Mouse (Mus musculus) spleen, adult 12 weeks (tissue): ENCODE results near the gene Rcan2.

Source experiments
- DNase-seq: peaks from one replicate; pipeline ENCODE4 v3.0.0; 2022; ENCODE audit warnings: low spot score

Rcan2 gene

GRCm38 (mm10) chr17:43917143-43917542 lies 116.0 kb downstream of the Rcan2 start:
- DNase-seq = no peak

DNA sequence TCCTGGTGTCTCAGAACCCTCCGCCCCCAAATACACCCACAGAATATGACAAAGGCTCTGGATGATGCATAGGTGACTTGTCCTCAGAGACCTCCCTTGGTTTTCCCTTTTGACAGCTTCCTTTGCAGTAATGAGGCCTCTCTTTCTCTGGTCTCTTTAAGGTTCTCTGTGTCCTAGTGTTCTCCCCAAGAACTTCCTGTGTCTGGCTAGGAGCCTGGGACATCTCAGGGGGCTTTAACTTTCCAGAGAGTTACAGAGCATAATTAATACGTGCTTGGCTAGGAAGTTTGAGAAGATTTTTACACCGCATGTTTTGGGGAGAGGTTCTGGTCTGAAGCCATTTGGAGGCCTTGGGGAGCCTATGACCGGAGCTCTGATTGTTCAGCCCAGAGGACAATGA lies 128.7 kb downstream of the Rcan2 start:
- DNase-seq = no peak

GRCm38 (mm10) chr17:43931731-43932130 lies 130.6 kb downstream of the Rcan2 start:
- DNase-seq = no peak

DNA sequence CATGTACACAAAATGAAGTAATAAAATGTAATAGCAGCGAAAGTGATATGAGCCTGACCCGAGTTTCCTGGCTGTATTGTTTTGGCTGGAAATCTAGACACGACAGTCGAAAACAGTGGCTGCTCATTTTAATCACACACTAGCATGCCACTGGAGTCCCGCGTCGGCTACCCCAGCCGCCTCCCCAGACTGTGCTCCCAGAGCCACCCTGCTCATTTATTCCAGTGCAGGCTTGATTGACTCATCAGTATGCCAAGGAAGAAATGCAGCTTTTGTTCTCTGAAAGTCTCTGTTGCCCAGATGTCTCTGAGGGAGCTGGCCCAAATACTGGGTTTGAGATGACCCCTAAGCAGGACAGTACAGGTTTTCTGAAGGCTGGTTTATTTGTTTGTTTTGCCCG lies 132.9 kb downstream of the Rcan2 start:
- no peak for DNase-seq

- no peak for DNase-seq
Observed at GRCm38 (mm10) chr17:43952219-43952618, 151.1 kb downstream of the Rcan2 start.

GRCm38 (mm10) chr17:43952661-43953534 lies 151.7 kb downstream of the Rcan2 start:
- DNase-seq = no peak

GRCm38 (mm10) chr17:43953535-43953918 lies 152.4 kb downstream of the Rcan2 start:
- DNase-seq = no peak

GRCm38 (mm10) chr17:43959797-43960196 lies 158.6 kb downstream of the Rcan2 start:
- DNase-seq = no peak

GRCm38 (mm10) chr17:43969943-43970342 lies 168.8 kb downstream of the Rcan2 start:
- no peak for DNase-seq

GRCm38 (mm10) chr17:43977572-43977971 lies 176.4 kb downstream of the Rcan2 start:
- no peak for DNase-seq

GRCm38 (mm10) chr17:43979925-43980324 lies 178.8 kb downstream of the Rcan2 start:
- no peak for DNase-seq

- DNase-seq = no peak
Observed at GRCm38 (mm10) chr17:43982505-43982904, 181.4 kb downstream of the Rcan2 start.

- DNase-seq = no peak
Observed at GRCm38 (mm10) chr17:43989334-43989945, 188.3 kb downstream of the Rcan2 start.

DNA sequence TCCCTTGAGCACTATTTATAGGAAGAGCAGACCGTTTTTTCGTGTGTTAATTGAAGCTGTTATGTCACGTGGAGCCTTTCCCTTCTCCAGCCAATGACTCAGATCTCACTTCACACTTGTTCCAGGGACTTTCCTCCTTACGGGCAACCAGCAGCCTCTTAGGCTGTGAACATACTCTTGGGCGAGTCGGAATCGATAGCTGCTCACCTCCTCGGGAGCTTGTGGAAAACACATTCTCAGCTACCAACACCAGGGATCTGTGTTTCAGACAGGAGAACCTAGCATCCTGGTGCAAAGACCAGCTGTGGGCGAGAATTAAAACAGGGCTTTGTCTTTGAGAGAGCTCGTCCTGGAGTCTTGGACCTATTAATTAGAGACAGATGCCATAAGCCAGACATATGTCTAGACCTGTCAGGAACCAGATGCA lies 189.8 kb downstream of the Rcan2 start:
- DNase-seq = no peak

GRCm38 (mm10) chr17:43994080-43994479 lies 192.9 kb downstream of the Rcan2 start:
- no peak for DNase-seq

DNA sequence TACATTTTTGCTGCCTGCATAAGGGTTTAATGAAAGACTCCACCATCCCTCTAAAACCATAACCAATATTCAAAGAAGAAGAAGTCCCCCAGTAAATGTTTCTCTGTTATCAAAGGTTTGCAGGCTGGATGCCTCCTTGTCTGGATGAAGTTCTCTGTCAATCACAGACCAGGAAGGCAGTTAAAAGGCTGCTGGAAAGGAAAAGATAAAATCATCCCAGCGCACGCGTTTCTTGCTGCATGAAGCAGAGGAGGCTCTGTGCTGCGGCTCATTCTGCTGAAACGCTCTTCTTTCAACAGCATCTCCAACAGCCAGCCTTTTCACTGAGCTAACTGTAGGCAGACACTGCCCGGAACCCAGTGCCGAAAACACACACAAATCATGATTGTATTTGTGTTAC lies 196.4 kb downstream of the Rcan2 start:
- DNase-seq = no peak

DNA sequence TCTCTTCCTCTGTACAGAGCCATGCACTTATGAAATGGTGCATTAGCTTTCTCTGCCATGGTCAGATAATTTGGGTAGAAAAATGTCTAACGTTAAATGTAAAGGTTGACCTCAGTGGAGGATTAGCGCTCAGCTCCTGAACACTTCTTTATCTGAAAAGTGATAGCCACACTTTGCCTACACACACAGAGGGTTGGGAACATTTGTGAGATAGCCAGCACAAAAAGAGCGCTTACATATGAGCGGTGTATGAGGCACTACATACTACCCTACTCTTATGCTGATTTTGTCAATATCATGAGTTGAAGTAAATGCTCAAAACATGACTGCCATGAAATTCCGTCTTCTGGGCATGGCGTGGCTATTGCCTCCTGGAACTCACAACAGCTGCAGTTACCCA lies 196.9 kb downstream of the Rcan2 start:
- no peak for DNase-seq

GRCm38 (mm10) chr17:44004401-44004800 lies 203.2 kb downstream of the Rcan2 start:
- DNase-seq = no peak

- DNase-seq = no peak
Observed at GRCm38 (mm10) chr17:44007411-44007810, 206.3 kb downstream of the Rcan2 start.

DNA sequence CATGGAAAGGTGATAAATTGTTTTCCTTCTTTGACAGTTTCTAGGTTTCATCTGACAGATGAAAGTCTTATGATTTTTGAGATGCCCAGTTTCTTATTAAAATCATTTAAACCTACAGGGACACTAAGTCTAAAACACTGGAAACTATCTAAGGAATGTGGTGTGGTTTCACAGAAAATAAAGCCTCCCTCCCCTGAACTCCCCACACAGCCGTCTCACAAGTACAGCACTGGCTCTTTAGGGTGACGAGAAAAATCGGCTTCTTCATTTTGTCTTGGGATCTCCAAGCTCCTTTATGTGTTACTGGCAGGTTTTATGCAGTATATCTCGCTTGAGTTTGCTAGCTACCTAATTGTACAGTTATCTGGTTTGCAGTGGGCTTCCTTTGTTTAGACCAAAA lies 210.8 kb downstream of the Rcan2 start:
- DNase-seq = no peak

GRCm38 (mm10) chr17:44013756-44014510 lies 212.8 kb downstream of the Rcan2 start:
- no peak for DNase-seq

DNA sequence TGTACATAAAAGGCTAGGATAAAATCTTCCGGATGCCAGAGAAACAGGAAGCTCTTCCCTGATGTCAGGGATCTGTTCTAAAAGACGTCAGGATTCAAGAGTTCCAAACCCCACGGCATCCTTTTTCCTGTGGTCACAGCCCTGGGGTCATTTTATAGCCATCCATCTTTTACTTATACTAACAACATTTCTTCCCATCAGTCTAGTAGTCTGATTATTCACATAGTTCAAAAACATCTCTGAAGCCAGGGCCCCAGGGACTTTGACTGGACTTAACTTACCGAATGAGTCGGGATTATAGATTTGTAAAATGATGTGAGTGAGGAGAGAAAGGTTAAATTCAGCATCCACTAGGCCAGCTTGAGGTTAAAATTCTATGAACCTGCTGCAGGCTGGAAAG lies 215.2 kb downstream of the Rcan2 start:
- DNase-seq = no peak

DNA sequence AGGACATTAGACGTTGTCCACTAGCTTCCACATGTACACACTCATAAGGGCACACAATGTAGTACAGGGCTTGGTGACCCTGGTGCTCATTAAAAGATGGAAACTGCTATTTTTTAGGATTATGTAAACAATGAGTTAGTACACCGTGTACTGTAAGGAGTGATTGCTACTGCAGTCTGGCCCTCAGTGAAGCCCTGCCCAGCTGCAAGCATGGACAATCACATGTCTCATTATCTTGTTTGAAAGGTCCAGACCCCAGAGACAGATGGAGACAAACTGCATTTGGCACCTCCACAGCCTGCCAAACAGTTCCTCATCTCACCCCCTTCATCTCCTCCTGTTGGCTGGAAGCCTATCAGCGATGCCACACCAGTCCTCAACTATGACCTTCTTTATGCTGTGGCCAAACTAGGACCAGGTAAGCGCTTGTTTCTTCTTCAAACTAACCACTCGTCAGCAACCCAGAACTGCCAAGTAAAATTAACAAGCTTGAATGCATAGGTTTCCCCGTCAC lies 219.6 kb downstream of the Rcan2 start:
- DNase-seq = no peak
